Mouse (Mus musculus): ENCODE results near the gene Papola. TPM values are rescaled to one million over a fixed set of nuclear protein-coding genes. Genes with fewer than 3 reads are reported as not detected.

The Papola gene
- polyA plus RNA-seq (2014; fragmentation: Illumina TruSeq; extraction: RNeasy Lipid Tissue Mini Kit (QIAGEN cat#74804); ENCODE audit: low read depth, low replicate concordance) = 603 TPM

GRCm38 (mm10) chr12:105784196-105784999 lies at the start of gene Papola:
Gene Papola (plus strand): TSS chr12:105784694.

Other genes with a start within 250 kb of the Papola start
- 3.5 TPM for gene Bdkrb2, start 221.5 kb upstream of the Papola start, polyA plus RNA-seq (2014; fragmentation: Illumina TruSeq; extraction: RNeasy Lipid Tissue Mini Kit (QIAGEN cat#74804); ENCODE audit: low read depth, low replicate concordance)
- not detected for gene Bdkrb1, start 181.6 kb upstream of the Papola start, polyA plus RNA-seq (2014; fragmentation: Illumina TruSeq; extraction: RNeasy Lipid Tissue Mini Kit (QIAGEN cat#74804); ENCODE audit: low read depth, low replicate concordance)
- gene Gskip, start 99.9 kb upstream of the Papola start, polyA plus RNA-seq (2014; fragmentation: Illumina TruSeq; extraction: RNeasy Lipid Tissue Mini Kit (QIAGEN cat#74804); ENCODE audit: low read depth, low replicate concordance) = 37.4 TPM
- 10.5 TPM for gene Atg2b, start 99.5 kb upstream of the Papola start, polyA plus RNA-seq (2014; fragmentation: Illumina TruSeq; extraction: RNeasy Lipid Tissue Mini Kit (QIAGEN cat#74804); ENCODE audit: low read depth, low replicate concordance)
- gene Ak7, start 78.7 kb upstream of the Papola start, polyA plus RNA-seq (2014; fragmentation: Illumina TruSeq; extraction: RNeasy Lipid Tissue Mini Kit (QIAGEN cat#74804); ENCODE audit: low read depth, low replicate concordance) = 0.63 TPM
- 21.1 TPM for gene Vrk1, start 225.5 kb downstream of the Papola start, polyA plus RNA-seq (2014; fragmentation: Illumina TruSeq; extraction: RNeasy Lipid Tissue Mini Kit (QIAGEN cat#74804); ENCODE audit: low read depth, low replicate concordance)

Measured in sigmoid colon, adult 10 weeks (tissue).